Mouse (Mus musculus) G1E-ER4 (cell line): ENCODE results near the gene Ap1s1. TPM values are rescaled to one million over a fixed set of nuclear protein-coding genes. Genes with fewer than 3 reads are reported as not detected.

Experiments used
- GATA1 ChIP-seq: IDR thresholded peaks from one replicate; pipeline ENCODE4 v1.8.0; 2012; ENCODE audit warnings: low read length, inconsistent platforms
- polyA plus RNA-seq: library from polyadenylated mRNA; stranded (reverse); fragments of >175 nt; gene quantifications from 2 replicates; pipeline ENCODE4 v1.2.3, GENCODE M21; 2012

Gene Ap1s1
- polyA plus RNA-seq, 1 experiment: 279 TPM

DNA sequence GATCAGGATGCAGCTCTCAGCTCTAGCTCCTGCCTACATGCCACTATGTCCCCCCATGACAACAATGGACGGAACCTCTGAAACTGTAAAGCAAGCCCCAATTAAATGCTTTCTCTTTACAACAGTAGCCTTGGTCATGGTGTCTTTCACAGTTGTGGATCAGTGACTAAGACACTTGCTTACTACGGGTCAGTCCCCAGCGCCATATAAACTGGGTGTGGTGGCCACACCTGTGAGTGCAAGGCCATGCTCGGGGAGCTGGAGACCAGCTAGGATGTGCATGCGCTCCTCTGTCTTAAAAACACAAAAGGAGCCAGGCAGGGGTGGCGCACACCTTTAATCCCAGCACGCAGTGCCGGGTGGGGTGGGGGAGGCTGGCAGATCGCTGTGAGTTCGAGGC is 6.5 kb downstream of the Ap1s1 start:
- no peak for TF ChIP-seq GATA1

DNA sequence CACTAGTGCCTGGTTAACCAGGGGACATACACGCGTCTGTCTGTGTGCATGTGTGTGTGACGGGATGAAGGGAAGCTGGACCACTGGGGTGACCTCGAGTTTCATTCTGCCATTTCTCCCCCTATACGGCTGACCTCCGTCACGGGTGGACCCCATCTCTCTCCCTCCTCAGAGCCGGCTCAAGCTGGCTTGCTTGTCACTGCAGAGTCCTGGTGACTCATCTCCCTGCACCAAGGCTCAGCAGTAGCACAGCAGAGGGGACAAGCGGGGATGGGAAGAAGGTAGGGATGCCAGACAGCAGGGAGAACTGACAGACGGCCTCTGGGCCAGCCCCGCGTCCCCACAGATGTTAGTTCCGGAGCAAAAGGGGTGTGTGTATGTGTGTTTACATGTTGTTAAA is 9.7 kb downstream of the Ap1s1 start:
- TF ChIP-seq GATA1: no peak

DNA sequence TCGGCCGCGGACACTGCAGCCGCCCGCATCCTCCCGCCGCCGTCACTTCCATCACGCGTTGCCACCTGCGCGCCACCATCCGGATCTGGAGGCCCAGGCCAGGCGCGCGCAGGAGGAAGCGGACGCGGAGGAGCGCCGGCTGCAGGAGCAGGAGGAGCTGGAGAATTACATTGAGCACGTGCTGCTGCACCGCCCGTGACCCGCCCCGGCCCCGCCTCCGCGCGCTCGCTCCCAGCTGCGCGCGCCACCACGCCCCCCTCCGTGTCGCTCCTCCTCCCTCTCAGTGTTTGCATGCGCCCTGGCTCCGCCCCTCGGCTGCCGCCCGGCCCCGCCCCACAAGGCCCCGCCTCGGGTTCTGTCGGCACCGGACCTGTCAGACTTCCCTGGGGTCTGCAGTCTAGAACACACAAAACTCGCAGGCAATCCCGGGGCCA is 13.3 kb downstream of the Ap1s1 start:
- TF ChIP-seq GATA1: no peak

- no peak for TF ChIP-seq GATA1
Observed at GRCm38 (mm10) chr5:137032033-137032421, 13.9 kb downstream of the Ap1s1 start.

DNA sequence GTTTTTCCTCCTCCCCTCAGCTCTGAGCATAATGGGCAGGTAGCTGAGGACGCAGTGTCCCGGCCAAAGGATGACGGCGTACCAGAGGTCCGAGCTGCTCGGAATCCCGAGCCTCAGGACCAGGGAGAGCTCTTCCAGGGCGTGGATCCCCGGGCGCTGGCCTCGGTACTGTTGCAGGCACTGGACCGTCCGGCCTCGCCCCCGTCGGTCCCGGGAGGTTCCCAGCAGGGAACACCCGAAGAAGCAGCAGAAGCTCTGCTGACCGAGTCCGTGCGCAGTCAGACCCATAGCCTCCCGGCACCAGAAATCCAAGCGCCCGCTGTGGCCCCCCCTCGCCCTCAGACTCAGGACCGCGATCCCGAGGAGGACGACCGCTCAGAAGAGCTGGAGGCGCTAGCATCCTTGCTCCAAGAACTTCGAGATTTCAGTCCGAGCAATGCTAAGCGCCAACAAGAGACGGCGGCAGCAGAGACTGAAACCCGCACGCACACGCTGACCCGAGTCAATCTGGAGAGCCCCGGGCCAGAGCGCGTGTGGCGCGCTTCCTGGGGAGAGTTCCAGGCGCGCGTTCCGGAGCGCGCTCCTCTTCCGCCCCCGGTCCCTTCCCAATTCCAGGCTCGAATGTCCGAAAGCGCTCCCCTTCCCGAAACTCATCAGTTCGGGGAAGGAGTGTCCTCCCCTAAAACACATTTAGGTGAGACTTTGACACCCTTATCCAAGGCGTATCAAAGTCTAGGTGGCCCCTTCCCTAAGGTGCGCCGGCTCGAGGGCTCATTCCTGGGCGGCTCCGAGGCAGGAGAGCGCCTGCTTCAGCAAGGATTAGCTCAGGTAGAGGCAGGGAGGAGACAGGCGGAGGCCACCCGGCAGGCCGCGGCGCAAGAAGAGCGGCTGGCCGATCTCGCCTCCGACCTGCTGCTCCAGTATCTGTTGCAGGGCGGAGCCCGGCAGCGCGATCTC is 14.6 kb downstream of the Ap1s1 start:
- no peak for TF ChIP-seq GATA1

DNA sequence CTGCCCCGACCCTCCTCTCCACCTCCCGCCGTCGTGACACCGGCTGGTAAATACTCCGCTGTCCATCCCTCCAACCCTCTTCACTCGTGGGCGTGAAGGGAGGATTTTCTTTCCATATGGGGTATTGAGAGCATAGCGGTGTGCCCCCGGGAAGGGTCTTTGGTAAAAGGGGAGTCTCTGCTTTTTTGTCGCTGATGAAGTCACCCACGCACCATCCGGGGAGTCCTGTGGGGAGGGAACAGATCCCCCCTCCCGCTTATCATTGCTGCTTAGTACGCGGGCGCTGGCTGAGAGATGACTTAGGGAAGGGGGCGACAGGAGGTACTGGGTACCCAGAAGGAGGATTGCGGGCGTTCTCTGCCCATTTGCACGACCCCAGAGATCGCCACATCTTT is 15.5 kb downstream of the Ap1s1 start:
- no peak for TF ChIP-seq GATA1

GRCm38 (mm10) chr5:137029643-137030415 is 16.1 kb downstream of the Ap1s1 start:
- TF ChIP-seq GATA1: no peak

DNA sequence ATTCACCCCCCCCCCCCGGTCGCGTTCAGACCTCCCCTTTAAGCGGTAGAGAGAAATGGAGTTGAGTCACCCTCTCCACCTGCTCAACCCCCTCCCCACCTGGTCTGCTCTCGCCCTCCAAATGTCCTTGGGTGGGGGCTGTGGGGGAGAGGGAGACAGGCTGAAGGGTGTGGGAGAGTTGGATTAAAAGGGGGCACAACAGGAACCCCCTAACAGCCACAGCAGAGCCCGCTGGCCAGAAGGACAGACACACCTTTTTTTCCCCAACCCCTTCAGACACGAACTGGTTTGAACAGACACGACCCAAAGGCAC is 16.7 kb downstream of the Ap1s1 start:
- TF ChIP-seq GATA1: no peak

- no peak for TF ChIP-seq GATA1
Observed at GRCm38 (mm10) chr5:137028561-137029272, 17.2 kb downstream of the Ap1s1 start.

GRCm38 (mm10) chr5:137026092-137026491 is 19.8 kb downstream of the Ap1s1 start, which contains the start of gene Vgf:
Gene Vgf (plus strand): TSS chr5:137026392.
- no peak for TF ChIP-seq GATA1

GRCm38 (mm10) chr5:137025132-137025531 is 20.8 kb downstream of the Ap1s1 start:
- no peak for TF ChIP-seq GATA1

GRCm38 (mm10) chr5:137024318-137024717 is 21.6 kb downstream of the Ap1s1 start:
- TF ChIP-seq GATA1: no peak

DNA sequence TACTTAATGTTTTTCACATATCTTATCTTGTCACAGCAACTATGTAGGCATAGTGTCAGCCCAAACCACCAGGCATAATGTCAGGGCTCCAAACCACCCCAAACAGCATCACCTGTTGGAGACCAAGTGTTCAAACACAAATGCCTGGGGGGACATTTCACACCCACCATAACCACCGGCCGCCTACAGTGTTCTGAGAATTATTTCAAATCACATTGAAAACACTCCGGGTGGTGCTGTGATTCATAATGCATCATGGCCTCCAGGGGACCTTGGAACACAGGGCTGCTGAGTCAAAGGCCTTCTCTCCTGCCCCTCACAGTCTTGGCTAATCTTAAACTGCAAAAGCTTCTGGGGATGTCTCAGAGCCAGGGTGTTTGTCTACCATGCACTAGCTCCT is 30.0 kb downstream of the Ap1s1 start:
- TF ChIP-seq GATA1: no peak

DNA sequence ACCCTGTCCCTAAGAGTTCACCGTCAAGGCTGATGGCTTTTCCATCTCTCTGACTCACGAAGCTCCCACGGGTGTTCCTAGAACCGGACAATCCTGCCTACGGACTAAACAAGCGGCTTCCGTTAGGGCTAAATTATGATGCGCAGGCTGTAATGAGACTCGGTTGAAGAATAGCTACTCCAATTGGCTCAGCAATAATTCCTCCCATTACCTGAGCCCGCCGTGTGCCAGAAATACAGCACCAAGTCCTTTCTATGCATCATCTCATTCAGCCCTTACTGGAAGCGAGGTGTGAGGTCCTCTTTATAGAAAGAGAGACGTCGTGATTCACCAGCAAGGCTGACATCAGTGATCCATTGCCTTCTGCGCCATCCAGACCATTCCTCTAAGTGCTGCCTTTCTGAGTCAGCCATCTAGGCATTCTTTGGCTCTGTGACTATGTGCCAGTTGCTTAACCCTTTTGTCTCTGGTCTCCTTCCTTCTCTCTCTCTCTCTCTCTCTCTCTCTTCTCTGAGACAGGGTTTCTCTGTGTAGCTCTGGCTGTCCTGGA is 33.5 kb downstream of the Ap1s1 start:
- no peak for TF ChIP-seq GATA1

GRCm38 (mm10) chr5:137009988-137010387 is 35.9 kb downstream of the Ap1s1 start:
- TF ChIP-seq GATA1: no peak

DNA sequence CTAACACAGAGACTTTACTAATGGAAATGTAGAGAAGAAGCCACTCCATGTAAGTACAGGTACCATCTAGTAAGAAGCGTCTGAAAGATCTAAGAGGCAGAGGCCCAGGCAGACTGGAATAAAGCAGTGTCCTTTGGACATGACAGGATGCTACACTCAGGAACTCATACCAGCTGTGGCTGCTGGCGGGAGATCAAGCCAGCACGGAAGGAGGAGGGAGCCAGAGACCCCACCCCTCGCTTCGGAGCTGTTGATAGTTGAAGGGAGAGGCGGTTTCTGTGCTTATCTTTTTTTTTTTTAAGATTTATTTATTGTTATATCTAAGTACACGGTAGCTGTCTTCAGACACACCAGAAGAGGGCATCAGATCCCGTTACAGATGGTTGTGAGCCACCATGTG is 38.7 kb downstream of the Ap1s1 start:
- TF ChIP-seq GATA1: no peak
